Mouse (Mus musculus): ENCODE data around the gene Tmem52b.

DNA sequence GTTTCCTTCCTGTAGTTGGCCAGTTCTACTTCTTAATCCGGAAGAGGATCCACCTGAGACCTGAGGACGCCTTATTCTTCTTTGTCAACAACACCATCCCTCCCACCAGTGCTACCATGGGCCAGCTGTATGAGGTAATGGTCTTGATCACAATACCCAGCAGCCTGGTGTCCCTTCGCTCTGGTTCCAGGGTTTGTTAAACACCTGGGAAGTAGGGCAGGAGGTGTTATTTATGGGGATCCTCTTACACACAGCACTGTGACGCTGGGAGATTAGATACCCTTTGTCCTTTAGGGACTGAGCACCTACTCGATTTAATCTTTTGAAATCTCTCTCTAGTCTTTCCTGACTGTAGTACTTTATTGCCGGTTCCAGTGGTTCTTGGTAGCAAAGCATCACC lies 26.2 kb downstream of the Tmem52b start:
- TF ChIP-seq POLR2A (IDR thresholded peaks at IDR 0.05; ENCODE audit: insufficient read depth, low read depth, low read length): no peak
- TF ChIP-seq CTCF (IDR thresholded peaks at IDR 0.05; ENCODE audit: insufficient read depth, low read depth, low read length): no peak
